Mouse (Mus musculus) layer of hippocampus, adult 9-11 months (tissue): ENCODE data around the gene Ddx39b.

ENCODE experiments used
- DNase-seq: peaks from one replicate; pipeline ENCODE4 v3.0.0; 2022

Gene Ddx39b

GRCm38 (mm10) chr17:35241305-35242014 is at the start of gene Ddx39b:
Gene Ddx39b (plus strand): TSS chr17:35241746.
- DNase-seq, result peak; percentile 97

- DNase-seq, result no peak
These were observed 48.6 kb upstream of the Ddx39b start for GRCm38 (mm10) chr17:35192924-35193323.

GRCm38 (mm10) chr17:35193881-35194843 is 47.4 kb upstream of the Ddx39b start, which contains the start of gene Ltb:
Gene Ltb (plus strand): TSS chr17:35194439.
- DNase-seq, result no peak

- DNase-seq, result no peak
These were observed 46.5 kb upstream of the Ddx39b start for GRCm38 (mm10) chr17:35194844-35195630.

GRCm38 (mm10) chr17:35195631-35196320 is 45.8 kb upstream of the Ddx39b start:
- DNase-seq, result peak; percentile 72

GRCm38 (mm10) chr17:35196321-35196641 is 45.3 kb upstream of the Ddx39b start:
- DNase-seq, result no peak

GRCm38 (mm10) chr17:35197126-35197525 is 44.4 kb upstream of the Ddx39b start:
- DNase-seq, result no peak

GRCm38 (mm10) chr17:35198029-35198428 is 43.5 kb upstream of the Ddx39b start:
- no peak for DNase-seq

- DNase-seq, result no peak
These were observed 42.6 kb upstream of the Ddx39b start for GRCm38 (mm10) chr17:35198946-35199345.

- DNase-seq, result peak; percentile 34
These were observed 41.1 kb upstream of the Ddx39b start for GRCm38 (mm10) chr17:35200398-35200797.

- DNase-seq, result no peak
These were observed 40.4 kb upstream of the Ddx39b start for GRCm38 (mm10) chr17:35201128-35201527.

GRCm38 (mm10) chr17:35201787-35202186 is 39.8 kb upstream of the Ddx39b start, which contains the start of gene Tnf:
Gene Tnf (minus strand): TSS chr17:35202007.
- no peak for DNase-seq

GRCm38 (mm10) chr17:35202442-35202841 is 39.1 kb upstream of the Ddx39b start:
- DNase-seq, result no peak

- no peak for DNase-seq
These were observed 36.8 kb upstream of the Ddx39b start, which contains the start of gene Lta for GRCm38 (mm10) chr17:35204494-35205379. Gene Lta (minus strand): TSS chr17:35205351.

- no peak for DNase-seq
These were observed 36.2 kb upstream of the Ddx39b start for GRCm38 (mm10) chr17:35205380-35205769.

GRCm38 (mm10) chr17:35209785-35210535 is 31.6 kb upstream of the Ddx39b start:
- no peak for DNase-seq

- DNase-seq, result no peak
These were observed 31.0 kb upstream of the Ddx39b start for GRCm38 (mm10) chr17:35210593-35210992.

- no peak for DNase-seq
These were observed 28.5 kb upstream of the Ddx39b start for GRCm38 (mm10) chr17:35213071-35213470.

GRCm38 (mm10) chr17:35218516-35219193 is 22.9 kb upstream of the Ddx39b start:
- no peak for DNase-seq

- DNase-seq, result no peak
These were observed 21.9 kb upstream of the Ddx39b start for GRCm38 (mm10) chr17:35219601-35220041.
